Mouse (Mus musculus): ENCODE measurements at regions not wholly inside any gene's neighbourhood (a gene's known extent, or its start where the extent isn't known, plus 50 kb on each side); places are given as distances from the start of the nearest gene placed in this dataset.

- ATAC-seq (ENCODE audit: insufficient number of reproducible peaks, low FRiP score, low TSS enrichment, low read depth): no peak
- Histone ChIP-seq H3K4me2 (replicated peaks) (no peak overlapping the region), H3K36me3 (no peaks in the 10 kb centered on the region), H3K9me3 (replicated peaks) (no peaks in the 10 kb centered on the region), H3K4me3 (replicated peaks) (no peak overlapping the region), H3K27ac (replicated peaks) (no peak overlapping the region), H3K4me1 (peaks cover 12% of the 10 kb centered on the region; the same call in 1 of the 2 replicates), H3K27me3 (no peaks in the 10 kb centered on the region), H3K9ac (no peak overlapping the region)
- WGBS: 59% methylated on average over 7 of the region's 7 CpGs
Measured at GRCm38 (mm10) chr2:79059115-79059943, 191.4 kb downstream of the Ube2e3 start.

GRCm38 (mm10) chr2:79059944-79060238, 192.0 kb downstream of the Ube2e3 start:
- H3K9me3 ChIP-seq (replicated peaks): no peaks in the 10 kb centered on the region
- no peak overlapping the region for H3K4me3 ChIP-seq (replicated peaks)
- H3K36me3 ChIP-seq: no peaks in the 10 kb centered on the region
- no peak overlapping the region for H3K27ac ChIP-seq (replicated peaks)
- H3K9ac ChIP-seq: no peak overlapping the region
- ATAC-seq (ENCODE audit: insufficient number of reproducible peaks, low FRiP score, low TSS enrichment, low read depth): no peak
- peaks cover 12% of the 10 kb centered on the region; the same call in 1 of the 2 replicates for H3K4me1 ChIP-seq
- no peaks in the 10 kb centered on the region for H3K27me3 ChIP-seq
- WGBS: 82% methylated on average over 4 of the region's 4 CpGs
- no peak overlapping the region for H3K4me2 ChIP-seq (replicated peaks)

GRCm38 (mm10) chr2:79060320-79060719, 192.4 kb downstream of the Ube2e3 start:
- H3K4me3 ChIP-seq (replicated peaks): no peak overlapping the region
- no peaks in the 10 kb centered on the region for H3K27me3 ChIP-seq
- H3K4me1 ChIP-seq: peaks cover 12% of the 10 kb centered on the region; the same call in 1 of the 2 replicates
- H3K4me2 ChIP-seq (replicated peaks): no peak overlapping the region
- H3K9ac ChIP-seq: no peak overlapping the region
- no peaks in the 10 kb centered on the region for H3K9me3 ChIP-seq (replicated peaks)
- no peak for ATAC-seq (ENCODE audit: insufficient number of reproducible peaks, low FRiP score, low TSS enrichment, low read depth)
- H3K36me3 ChIP-seq: no peaks in the 10 kb centered on the region
- 64% methylated on average over 7 of the region's 7 CpGs for WGBS
- H3K27ac ChIP-seq (replicated peaks): no peak overlapping the region

- H3K4me1 ChIP-seq: peaks cover 12% of the 10 kb centered on the region; the same call in 1 of the 2 replicates
- H3K27ac ChIP-seq (replicated peaks): no peak overlapping the region
- no peak overlapping the region for H3K4me3 ChIP-seq (replicated peaks)
- no peaks in the 10 kb centered on the region for H3K9me3 ChIP-seq (replicated peaks)
- WGBS: 70% methylated on average over 4 of the region's 4 CpGs
- no peak overlapping the region for H3K9ac ChIP-seq
- ATAC-seq (ENCODE audit: insufficient number of reproducible peaks, low FRiP score, low TSS enrichment, low read depth): no peak
- no peaks in the 10 kb centered on the region for H3K27me3 ChIP-seq
- no peaks in the 10 kb centered on the region for H3K36me3 ChIP-seq
- no peak overlapping the region for H3K4me2 ChIP-seq (replicated peaks)
Measured at GRCm38 (mm10) chr2:79061645-79062044, 193.6 kb upstream of the Itga4 start.

- WGBS: 42% methylated on average over 6 of the region's 6 CpGs
- no peak for ATAC-seq (ENCODE audit: insufficient number of reproducible peaks, low FRiP score, low TSS enrichment, low read depth)
- peaks cover 12% of the 10 kb centered on the region; the same call in 1 of the 2 replicates for H3K4me1 ChIP-seq
Measured at GRCm38 (mm10) chr2:79062196-79062636, 193.0 kb upstream of the Itga4 start.

GRCm38 (mm10) chr2:79063641-79064040, 191.6 kb upstream of the Itga4 start:
- H3K27me3 ChIP-seq: no peaks in the 10 kb centered on the region
- ATAC-seq (ENCODE audit: insufficient number of reproducible peaks, low FRiP score, low TSS enrichment, low read depth): no peak
- peaks cover 12% of the 10 kb centered on the region; the same call in 1 of the 2 replicates for H3K4me1 ChIP-seq
- no peak overlapping the region for H3K9ac ChIP-seq
- no peak overlapping the region for H3K4me2 ChIP-seq (replicated peaks)
- no peak overlapping the region for H3K27ac ChIP-seq (replicated peaks)
- H3K4me3 ChIP-seq (replicated peaks): no peak overlapping the region
- 94% methylated on average over 2 of the region's 2 CpGs for whole genome bisulfite sequencing
- H3K36me3 ChIP-seq: no peaks in the 10 kb centered on the region
- H3K9me3 ChIP-seq (replicated peaks): no peaks in the 10 kb centered on the region

More at GRCm38 (mm10) chr2:79062196-79062636, 193.0 kb upstream of the Itga4 start:
- Histone ChIP-seq H3K4me2 (replicated peaks) (no peak overlapping the region), H3K4me3 (replicated peaks) (no peak overlapping the region), H3K9me3 (replicated peaks) (no peaks in the 10 kb centered on the region), H3K27me3 (no peaks in the 10 kb centered on the region), H3K27ac (replicated peaks) (no peak overlapping the region), H3K36me3 (no peaks in the 10 kb centered on the region), H3K9ac (no peak overlapping the region)

- no peak for ATAC-seq (ENCODE audit: insufficient number of reproducible peaks, low FRiP score, low TSS enrichment, low read depth)
- Histone ChIP-seq H3K27me3 (no peaks in the 10 kb centered on the region), H3K36me3 (no peaks in the 10 kb centered on the region), H3K27ac (replicated peaks) (no peak overlapping the region), H3K4me1 (peaks cover 7% of the 10 kb centered on the region; the same call in 1 of the 2 replicates), H3K4me2 (replicated peaks) (no peak overlapping the region), H3K9me3 (replicated peaks) (no peaks in the 10 kb centered on the region), H3K9ac (no peak overlapping the region), H3K4me3 (replicated peaks) (no peak overlapping the region)
- WGBS: 76% methylated on average over 1 of the region's 1 CpGs
Measured at GRCm38 (mm10) chr2:79065321-79065720, 189.9 kb upstream of the Itga4 start.

- no peaks in the 10 kb centered on the region for H3K9me3 ChIP-seq (replicated peaks)
- ATAC-seq (ENCODE audit: insufficient number of reproducible peaks, low FRiP score, low TSS enrichment, low read depth): no peak
Measured at GRCm38 (mm10) chr2:79076115-79076514, 179.1 kb upstream of the Itga4 start.

GRCm38 (mm10) chr2:79078836-79079394, 176.3 kb upstream of the Itga4 start:
- H3K27me3 ChIP-seq: no peaks in the 10 kb centered on the region
- H3K36me3 ChIP-seq: no peaks in the 10 kb centered on the region
- ATAC-seq (ENCODE audit: insufficient number of reproducible peaks, low FRiP score, low TSS enrichment, low read depth): no peak
- H3K4me3 ChIP-seq (replicated peaks): no peak overlapping the region
- H3K9me3 ChIP-seq (replicated peaks): no peaks in the 10 kb centered on the region
- H3K9ac ChIP-seq: no peak overlapping the region
- WGBS: 57% methylated on average over 5 of the region's 5 CpGs
- H3K4me1 ChIP-seq: no peaks in the 10 kb centered on the region
- no peak overlapping the region for H3K27ac ChIP-seq (replicated peaks)
- H3K4me2 ChIP-seq (replicated peaks): no peak overlapping the region

More at GRCm38 (mm10) chr2:79076115-79076514, 179.1 kb upstream of the Itga4 start:
- no peaks in the 10 kb centered on the region for H3K36me3 ChIP-seq
- 47% methylated on average over 2 of the region's 2 CpGs for WGBS
- no peaks in the 10 kb centered on the region for H3K27me3 ChIP-seq
- no peak overlapping the region for H3K9ac ChIP-seq
- no peak overlapping the region for H3K4me3 ChIP-seq (replicated peaks)
- no peak overlapping the region for H3K4me2 ChIP-seq (replicated peaks)
- no peak overlapping the region for H3K27ac ChIP-seq (replicated peaks)
- H3K4me1 ChIP-seq: no peaks in the 10 kb centered on the region

- Histone ChIP-seq H3K4me1 (no peaks in the 10 kb centered on the region), H3K27ac (replicated peaks) (no peak overlapping the region), H3K27me3 (no peaks in the 10 kb centered on the region), H3K9ac (no peak overlapping the region), H3K4me2 (replicated peaks) (no peak overlapping the region), H3K36me3 (no peaks in the 10 kb centered on the region), H3K4me3 (replicated peaks) (no peak overlapping the region), H3K9me3 (replicated peaks) (no peaks in the 10 kb centered on the region)
- 89% methylated on average over 2 of the region's 2 CpGs for WGBS
- ATAC-seq (ENCODE audit: insufficient number of reproducible peaks, low FRiP score, low TSS enrichment, low read depth): no peak
Measured at GRCm38 (mm10) chr2:79081769-79082168, 173.5 kb upstream of the Itga4 start.

GRCm38 (mm10) chr2:79086280-79086679, 168.9 kb upstream of the Itga4 start:
- Histone ChIP-seq H3K27me3 (no peaks in the 10 kb centered on the region), H3K4me1 (peaks cover 10% of the 10 kb centered on the region; the same call in 1 of the 2 replicates), H3K9ac (no peak overlapping the region), H3K4me2 (replicated peaks) (no peak overlapping the region), H3K27ac (replicated peaks) (no peak overlapping the region), H3K4me3 (replicated peaks) (no peak overlapping the region), H3K36me3 (no peaks in the 10 kb centered on the region), H3K9me3 (replicated peaks) (no peaks in the 10 kb centered on the region)
- 87% methylated on average over 4 of the region's 4 CpGs for WGBS
- ATAC-seq (ENCODE audit: insufficient number of reproducible peaks, low FRiP score, low TSS enrichment, low read depth): no peak
